Mouse (Mus musculus) lung, embryonic 15.5 days (tissue): ENCODE results near the gene Fibcd1. TPM values are rescaled to one million over a fixed set of nuclear protein-coding genes. Genes with fewer than 3 reads are reported as not detected.
A peak's percentile ranks its signal among the peaks of the same experiment; 100 is the strongest.

Experiments used
- ATAC-seq: fragments of 200-750 bp; cut with Nextera tagmentation; 2 replicates; pipeline ENCODE4 v1.8.0; 2017; ENCODE audit warnings: moderate number of reproducible peaks, borderline replicate concordance; ENCODE audit not compliant: low FRiP score, low TSS enrichment; ENCODE audit errors: extremely low read depth
- H3K27ac ChIP-seq: fragments of 300-500 bp; sonication (generic); 2 replicates; pipeline ENCODE4 v1.5.1; 2015; ENCODE audit warnings: moderate library complexity, mild to moderate bottlenecking, inconsistent platforms
- H3K27me3 ChIP-seq: fragments of 300-500 bp; sonication (generic); 2 replicates; pipeline ENCODE4 v1.6.1; 2015; ENCODE audit warnings: inconsistent platforms
- H3K36me3 ChIP-seq: fragments of 300-500 bp; sonication (generic); 2 replicates; pipeline ENCODE4 v1.6.1; 2015; ENCODE audit warnings: inconsistent platforms
- H3K4me1 ChIP-seq: fragments of 300-500 bp; sonication (generic); 2 replicates; pipeline ENCODE4 v1.6.1; 2015; ENCODE audit warnings: inconsistent platforms
- H3K4me2 ChIP-seq: fragments of 300-500 bp; sonication (generic); 2 replicates; pipeline ENCODE4 v1.6.1; 2015; ENCODE audit warnings: inconsistent platforms, mild to moderate bottlenecking, moderate library complexity
- H3K4me3 ChIP-seq: fragments of 300-500 bp; sonication (generic); 2 replicates; pipeline ENCODE4 v1.5.1; 2015; ENCODE audit warnings: mild to moderate bottlenecking, inconsistent platforms
- H3K9ac ChIP-seq: fragments of 300-500 bp; sonication (generic); 2 replicates; pipeline ENCODE4 v1.6.1; 2015; ENCODE audit warnings: inconsistent platforms
- H3K9me3 ChIP-seq: fragments of 300-500 bp; sonication (generic); 2 replicates; pipeline ENCODE4 v1.6.1; 2016; ENCODE audit warnings: inconsistent platforms
- WGBS: fragments of 180-500 bp; shearing (Covaris S2); methylation state at CpG from one replicate; pipeline ENCODE4 v1.1.7; 2015; 5-methylcytosine and 5-hydroxymethylcytosine counted together
- polyA plus RNA-seq: library from polyadenylated mRNA; unstranded; fragments of >200 nt; fragmentation: Nextera tagmentation; extraction: Ambion mirVana; gene quantifications from 2 replicates; pipeline ENCODE4 v1.2.1, GENCODE M21; 2015

Fibcd1 gene
- polyA plus RNA-seq, 1 experiment from 2014 or later: not detected

GRCm38 (mm10) chr2:31855991-31856390 lies 10.2 kb upstream of the Fibcd1 start:
- no peak for ATAC-seq
- Histone ChIP-seq H3K4me2 (no peak overlapping the region), H3K4me3 (no peak overlapping the region), H3K27ac (no peak overlapping the region), H3K27me3 (peaks cover 19% of the 10 kb centered on the region; the same call in 1 of the 2 replicates), H3K4me1 (peaks cover 19% of the 10 kb centered on the region), H3K36me3 (no peaks in the 10 kb centered on the region), H3K9ac (no peak overlapping the region), H3K9me3 (no peaks in the 10 kb centered on the region)
- WGBS: 75% methylated on average over 8 of the region's 8 CpGs

GRCm38 (mm10) chr2:31850141-31850540 lies 4.3 kb upstream of the Fibcd1 start:
- ATAC-seq: no peak
- Histone ChIP-seq H3K4me2 (no peak overlapping the region), H3K9me3 (no peaks in the 10 kb centered on the region), H3K27ac (no peak overlapping the region), H3K27me3 (peaks cover 37% of the 10 kb centered on the region), H3K4me3 (no peak overlapping the region), H3K9ac (no peak overlapping the region), H3K36me3 (no peaks in the 10 kb centered on the region), H3K4me1 (peaks cover 26% of the 10 kb centered on the region)
- WGBS: 22% methylated on average over 12 of the region's 12 CpGs

DNA sequence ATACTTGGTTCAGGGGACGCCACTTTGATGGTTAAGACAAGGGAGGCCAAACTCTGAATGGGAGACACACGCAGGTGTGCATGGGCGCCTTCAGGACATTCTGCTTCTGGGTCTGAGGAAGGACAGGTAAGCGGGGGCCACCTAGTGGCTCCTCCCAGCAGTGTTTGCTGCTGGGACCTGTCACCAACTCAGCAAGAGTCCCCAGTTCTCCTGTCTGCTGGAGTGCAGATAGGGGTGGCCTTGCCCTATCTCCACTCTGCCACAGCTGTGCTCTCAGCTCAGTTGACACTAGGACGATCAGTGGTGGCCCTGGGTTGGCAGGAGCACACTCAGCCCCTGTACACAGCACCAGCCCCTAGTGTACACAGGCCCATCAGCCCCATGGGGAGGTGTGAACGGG lies 2.1 kb upstream of the Fibcd1 start:
- 9% methylated on average over 6 of the region's 6 CpGs for WGBS
- Histone ChIP-seq H3K4me1 (peaks cover 17% of the 10 kb centered on the region), H3K9ac (no peak overlapping the region), H3K36me3 (no peaks in the 10 kb centered on the region), H3K9me3 (no peaks in the 10 kb centered on the region), H3K27me3 (peaks cover 57% of the 10 kb centered on the region), H3K27ac (no peak overlapping the region), H3K4me3 (no peak overlapping the region), H3K4me2 (no peak overlapping the region)
- ATAC-seq: no peak

- peak overlapping the region; percentile 98 for H3K4me2 ChIP-seq
- peaks cover 62% of the 10 kb centered on the region for H3K27me3 ChIP-seq
- H3K4me3 ChIP-seq: peak overlapping the region; percentile 51
- no peak overlapping the region for H3K27ac ChIP-seq
- no peak for ATAC-seq
- H3K9ac ChIP-seq: no peak overlapping the region
- no peaks in the 10 kb centered on the region for H3K9me3 ChIP-seq
- H3K36me3 ChIP-seq: no peaks in the 10 kb centered on the region
- peaks cover 17% of the 10 kb centered on the region for H3K4me1 ChIP-seq
- 2% methylated on average over 35 of the region's 35 CpGs for WGBS
These were observed 1.2 kb upstream of the Fibcd1 start for GRCm38 (mm10) chr2:31846692-31847660.

GRCm38 (mm10) chr2:31845512-31845895 lies 301 bp downstream of the Fibcd1 start:
- Histone ChIP-seq H3K9ac (peak overlapping the region; percentile 27), H3K9me3 (no peaks in the 10 kb centered on the region), H3K4me1 (peaks cover 17% of the 10 kb centered on the region), H3K27me3 (peaks cover 70% of the 10 kb centered on the region), H3K4me2 (peak overlapping the region; percentile 98), H3K27ac (no peak overlapping the region), H3K4me3 (peak overlapping the region; percentile 51), H3K36me3 (no peaks in the 10 kb centered on the region)
- no peak for ATAC-seq
- 3% methylated on average over 26 of the region's 26 CpGs for WGBS

- Histone ChIP-seq H3K27me3 (peaks cover 75% of the 10 kb centered on the region), H3K4me2 (no peak overlapping the region), H3K36me3 (no peaks in the 10 kb centered on the region), H3K4me3 (no peak overlapping the region), H3K9me3 (no peaks in the 10 kb centered on the region), H3K4me1 (peaks cover 17% of the 10 kb centered on the region), H3K9ac (no peak overlapping the region), H3K27ac (no peak overlapping the region)
- WGBS: 6% methylated on average over 10 of the region's 10 CpGs
- ATAC-seq: no peak
These were observed 1.1 kb downstream of the Fibcd1 start for GRCm38 (mm10) chr2:31844729-31845136.

DNA sequence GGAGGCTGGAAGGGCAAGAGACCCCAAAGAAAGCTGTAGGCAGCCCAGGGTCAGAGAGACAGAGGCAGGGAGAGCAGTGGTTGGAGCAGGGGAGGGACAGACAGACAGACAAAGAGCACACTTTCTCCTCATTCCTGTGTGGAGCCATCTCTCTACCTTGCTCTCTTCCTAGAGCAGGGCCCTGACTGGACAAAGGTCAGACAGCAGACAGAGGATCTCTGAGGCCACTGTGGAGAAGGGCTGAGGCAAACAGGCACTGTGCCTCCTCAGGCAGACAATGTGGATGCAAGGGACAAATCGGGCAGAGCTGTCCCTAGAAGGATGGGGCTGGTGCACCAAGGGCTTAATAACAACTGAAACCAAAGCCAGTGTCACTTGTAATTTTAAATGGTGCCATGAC lies 6.9 kb downstream of the Fibcd1 start:
- Histone ChIP-seq H3K9ac (no peak overlapping the region), H3K27me3 (peaks cover 43% of the 10 kb centered on the region), H3K4me3 (no peak overlapping the region), H3K4me1 (no peaks in the 10 kb centered on the region), H3K36me3 (no peaks in the 10 kb centered on the region), H3K4me2 (no peak overlapping the region), H3K27ac (no peak overlapping the region), H3K9me3 (no peaks in the 10 kb centered on the region)
- WGBS: 57% methylated on average over 1 of the region's 1 CpGs
- no peak for ATAC-seq

- no peak overlapping the region for H3K9ac ChIP-seq
These were observed 8.8 kb downstream of the Fibcd1 start for GRCm38 (mm10) chr2:31836985-31837384.

DNA sequence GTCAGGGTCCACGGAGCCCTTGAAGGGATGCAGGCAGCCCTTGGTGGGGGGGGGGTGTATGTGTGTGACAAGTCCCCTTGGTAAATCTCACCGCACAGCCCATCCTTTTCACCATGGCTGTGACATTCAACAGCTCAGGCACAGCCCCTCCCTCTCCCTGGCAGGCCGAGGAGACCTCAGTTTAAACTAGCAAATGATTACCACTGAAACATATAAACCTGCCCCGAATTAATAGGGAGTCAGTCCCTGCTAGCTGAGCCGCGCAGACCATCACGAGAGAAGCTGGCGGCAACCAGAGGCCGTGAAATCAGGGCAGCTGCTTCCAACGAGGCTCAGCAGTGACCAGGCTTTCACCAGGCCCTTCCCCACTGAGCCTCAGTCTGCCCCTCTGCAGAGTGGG lies 9.7 kb downstream of the Fibcd1 start:
- H3K9ac ChIP-seq: no peak overlapping the region
- H3K4me2 ChIP-seq: no peak overlapping the region
- 61% methylated on average over 10 of the region's 10 CpGs for WGBS
- H3K36me3 ChIP-seq: no peaks in the 10 kb centered on the region
- H3K27ac ChIP-seq: no peak overlapping the region
- H3K4me3 ChIP-seq: no peak overlapping the region
- no peak for ATAC-seq
- peaks cover 27% of the 10 kb centered on the region for H3K27me3 ChIP-seq
- H3K9me3 ChIP-seq: no peaks in the 10 kb centered on the region
- no peaks in the 10 kb centered on the region for H3K4me1 ChIP-seq

More at GRCm38 (mm10) chr2:31836985-31837384, 8.8 kb downstream of the Fibcd1 start:
- no peak overlapping the region for H3K4me2 ChIP-seq
- peaks cover 33% of the 10 kb centered on the region for H3K27me3 ChIP-seq
- no peaks in the 10 kb centered on the region for H3K4me1 ChIP-seq
- no peak overlapping the region for H3K4me3 ChIP-seq
- no peak for ATAC-seq
- no peaks in the 10 kb centered on the region for H3K36me3 ChIP-seq
- H3K27ac ChIP-seq: no peak overlapping the region
- H3K9me3 ChIP-seq: no peaks in the 10 kb centered on the region
- 22% methylated on average over 6 of the region's 6 CpGs for WGBS

- H3K4me1 ChIP-seq: peaks cover 13% of the 10 kb centered on the region
- H3K27me3 ChIP-seq: peaks cover 14% of the 10 kb centered on the region
- no peak for ATAC-seq
- H3K9ac ChIP-seq: no peak overlapping the region
- H3K4me3 ChIP-seq: no peak overlapping the region
- no peak overlapping the region for H3K4me2 ChIP-seq
- no peaks in the 10 kb centered on the region for H3K9me3 ChIP-seq
- no peak overlapping the region for H3K27ac ChIP-seq
- H3K36me3 ChIP-seq: no peaks in the 10 kb centered on the region
- WGBS: 10% methylated on average over 4 of the region's 4 CpGs
These were observed 17.4 kb downstream of the Fibcd1 start for GRCm38 (mm10) chr2:31828311-31828825.

DNA sequence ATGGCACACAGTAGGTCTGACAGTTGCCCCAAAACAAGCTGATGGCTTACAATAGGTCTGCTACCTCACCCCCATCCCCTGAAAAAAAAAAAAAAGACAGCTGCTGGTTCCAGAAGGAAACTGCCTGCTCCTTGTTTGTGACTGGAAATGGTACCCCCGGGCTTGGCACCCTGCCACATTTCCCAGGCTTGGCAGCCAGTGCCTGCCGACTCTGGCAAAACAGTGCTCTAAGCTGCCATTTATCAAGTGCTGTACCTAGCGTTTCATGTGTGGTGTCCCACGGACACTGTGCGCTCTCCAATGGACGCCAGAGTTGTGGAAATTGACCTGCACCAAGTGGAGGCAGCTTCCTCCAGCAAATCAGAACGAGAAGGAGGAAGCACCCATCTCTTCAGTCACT lies 17.9 kb downstream of the Fibcd1 start:
- Histone ChIP-seq H3K36me3 (no peaks in the 10 kb centered on the region), H3K9me3 (no peaks in the 10 kb centered on the region), H3K4me2 (no peak overlapping the region), H3K4me1 (peaks cover 14% of the 10 kb centered on the region), H3K27ac (no peak overlapping the region), H3K9ac (no peak overlapping the region), H3K4me3 (no peak overlapping the region), H3K27me3 (peaks cover 16% of the 10 kb centered on the region)
- ATAC-seq: no peak
- 21% methylated on average over 7 of the region's 7 CpGs for WGBS
